Mouse (Mus musculus) hindbrain, embryonic 12.5 days (tissue): ENCODE measurements around the gene Palm2. TPM values are rescaled to one million over a fixed set of nuclear protein-coding genes. Genes with fewer than 3 reads are reported as not detected.

Source experiments
- ATAC-seq: fragments of 200-750 bp; cut with Nextera tagmentation; 2 replicates; pipeline ENCODE4 v1.8.0; 2017; ENCODE audit warnings: moderate TSS enrichment; ENCODE audit not compliant: low FRiP score
- H3K27ac ChIP-seq: fragments of 300-500 bp; sonication (generic); 2 replicates; pipeline ENCODE4 v1.5.1; 2016; ENCODE audit warnings: mild to moderate bottlenecking
- H3K27me3 ChIP-seq: fragments of 300-500 bp; sonication (generic); 2 replicates; pipeline ENCODE4 v1.6.1; 2016; ENCODE audit warnings: mild to moderate bottlenecking
- H3K36me3 ChIP-seq: fragments of 300-500 bp; sonication (generic); 2 replicates; pipeline ENCODE4 v1.6.1; 2016; ENCODE audit warnings: mild to moderate bottlenecking
- H3K4me1 ChIP-seq: fragments of 300-500 bp; sonication (generic); 2 replicates; pipeline ENCODE4 v1.6.1; 2016
- H3K4me2 ChIP-seq: fragments of 300-500 bp; sonication (generic); replicated peaks from 2 replicates; pipeline ENCODE4 v1.6.1; 2016; ENCODE audit warnings: mild to moderate bottlenecking
- H3K4me3 ChIP-seq: fragments of 300-500 bp; sonication (generic); 2 replicates; pipeline ENCODE4 v1.5.1; 2016; ENCODE audit warnings: mild to moderate bottlenecking
- H3K9ac ChIP-seq: fragments of 300-500 bp; sonication (generic); 2 replicates; pipeline ENCODE4 v1.6.1; 2016; ENCODE audit warnings: mild to moderate bottlenecking, moderate library complexity
- H3K9me3 ChIP-seq: fragments of 300-500 bp; sonication (generic); replicated peaks from 2 replicates; pipeline ENCODE4 v1.6.1; 2016; ENCODE audit warnings: mild to moderate bottlenecking
- WGBS: fragments of 180-500 bp; shearing (Covaris S2); methylation state at CpG from one replicate; pipeline ENCODE4 v1.1.7; 2016; 5-methylcytosine and 5-hydroxymethylcytosine counted together
- polyA plus RNA-seq: library from polyadenylated mRNA; unstranded; fragments of >200 nt; fragmentation: Nextera tagmentation; extraction: Ambion mirVana; gene quantifications from 2 replicates; pipeline ENCODE4 v1.2.1, GENCODE M21; 2016

Gene Palm2
- polyA plus RNA-seq, 1 experiment from 2014 or later: 6.0 TPM

GRCm38 (mm10) chr4:57730801-57731598, 297.0 kb downstream of the Palm2 start:
- no peaks in the 10 kb centered on the region for H3K4me1 ChIP-seq
- H3K27ac ChIP-seq: no peak overlapping the region
- no peak overlapping the region for H3K4me3 ChIP-seq
- 80% methylated on average over 11 of the region's 11 CpGs for WGBS
- no peaks in the 10 kb centered on the region for H3K27me3 ChIP-seq
- H3K36me3 ChIP-seq: no peaks in the 10 kb centered on the region
- no peaks in the 10 kb centered on the region for H3K9me3 ChIP-seq
- H3K4me2 ChIP-seq: no peak overlapping the region
- H3K9ac ChIP-seq: no peak overlapping the region
- ATAC-seq: no peak

GRCm38 (mm10) chr4:57732351-57732750, 298.3 kb downstream of the Palm2 start:
- H3K4me3 ChIP-seq: no peak overlapping the region
- H3K27me3 ChIP-seq: no peaks in the 10 kb centered on the region
- no peaks in the 10 kb centered on the region for H3K36me3 ChIP-seq
- H3K27ac ChIP-seq: no peak overlapping the region
- no peaks in the 10 kb centered on the region for H3K4me1 ChIP-seq
- 92% methylated on average over 5 of the region's 5 CpGs for WGBS
- H3K9ac ChIP-seq: no peak overlapping the region
- H3K4me2 ChIP-seq: no peak overlapping the region
- no peak for ATAC-seq
- H3K9me3 ChIP-seq: no peaks in the 10 kb centered on the region

- WGBS: 77% methylated on average over 3 of the region's 3 CpGs
- H3K4me2 ChIP-seq: no peak overlapping the region
- H3K27me3 ChIP-seq: no peaks in the 10 kb centered on the region
Measured at GRCm38 (mm10) chr4:57733445-57733844, 299.4 kb downstream of the Palm2 start.

GRCm38 (mm10) chr4:57735426-57735825, 301.4 kb downstream of the Palm2 start:
- no peak overlapping the region for H3K4me2 ChIP-seq
- H3K9ac ChIP-seq: no peak overlapping the region
- no peak overlapping the region for H3K27ac ChIP-seq
- H3K27me3 ChIP-seq: no peaks in the 10 kb centered on the region
- H3K36me3 ChIP-seq: no peaks in the 10 kb centered on the region
- no peaks in the 10 kb centered on the region; the same call in 1 of the 2 replicates for H3K4me1 ChIP-seq
- WGBS: 87% methylated on average over 5 of the region's 5 CpGs
- ATAC-seq: no peak
- H3K9me3 ChIP-seq: no peaks in the 10 kb centered on the region
- H3K4me3 ChIP-seq: no peak overlapping the region

More at GRCm38 (mm10) chr4:57733445-57733844, 299.4 kb downstream of the Palm2 start:
- ATAC-seq: no peak
- no peak overlapping the region for H3K27ac ChIP-seq
- H3K9me3 ChIP-seq: no peaks in the 10 kb centered on the region
- no peaks in the 10 kb centered on the region for H3K4me1 ChIP-seq
- no peak overlapping the region for H3K4me3 ChIP-seq
- no peak overlapping the region for H3K9ac ChIP-seq
- H3K36me3 ChIP-seq: no peaks in the 10 kb centered on the region

- no peak overlapping the region for H3K4me3 ChIP-seq
- no peak overlapping the region for H3K9ac ChIP-seq
- no peak overlapping the region for H3K4me2 ChIP-seq
- H3K27me3 ChIP-seq: no peaks in the 10 kb centered on the region
- no peak overlapping the region for H3K27ac ChIP-seq
- H3K9me3 ChIP-seq: no peaks in the 10 kb centered on the region
- 37% methylated on average over 8 of the region's 8 CpGs for WGBS
- no peaks in the 10 kb centered on the region; the same call in 1 of the 2 replicates for H3K4me1 ChIP-seq
- no peaks in the 10 kb centered on the region for H3K36me3 ChIP-seq
- no peak for ATAC-seq
Measured at GRCm38 (mm10) chr4:57738856-57739552, 305.0 kb downstream of the Palm2 start.

GRCm38 (mm10) chr4:57743325-57743929, 309.4 kb downstream of the Palm2 start:
- Histone ChIP-seq H3K4me1 (peaks cover 4% of the 10 kb centered on the region; the same call in 1 of the 2 replicates), H3K9ac (no peak overlapping the region), H3K9me3 (no peaks in the 10 kb centered on the region), H3K36me3 (no peaks in the 10 kb centered on the region), H3K27ac (no peak overlapping the region), H3K4me2 (no peak overlapping the region), H3K27me3 (no peaks in the 10 kb centered on the region), H3K4me3 (no peak overlapping the region)
- no peak for ATAC-seq
- 80% methylated on average over 11 of the region's 11 CpGs for WGBS

- H3K27ac ChIP-seq: no peak overlapping the region
- 67% methylated on average over 4 of the region's 4 CpGs for WGBS
Measured at GRCm38 (mm10) chr4:57750651-57751050, 316.6 kb downstream of the Palm2 start.

GRCm38 (mm10) chr4:57751054-57751453, 317.0 kb downstream of the Palm2 start:
- Histone ChIP-seq H3K36me3 (no peaks in the 10 kb centered on the region), H3K27me3 (no peaks in the 10 kb centered on the region), H3K4me3 (no peak overlapping the region), H3K9ac (no peak overlapping the region), H3K27ac (no peak overlapping the region), H3K9me3 (no peaks in the 10 kb centered on the region), H3K4me1 (peaks cover 4% of the 10 kb centered on the region; the same call in 1 of the 2 replicates), H3K4me2 (no peak overlapping the region)
- 70% methylated on average over 4 of the region's 4 CpGs for WGBS
- no peak for ATAC-seq

More at GRCm38 (mm10) chr4:57750651-57751050, 316.6 kb downstream of the Palm2 start:
- H3K9me3 ChIP-seq: no peaks in the 10 kb centered on the region
- H3K4me3 ChIP-seq: no peak overlapping the region
- ATAC-seq: no peak
- H3K27me3 ChIP-seq: no peaks in the 10 kb centered on the region
- H3K4me1 ChIP-seq: peaks cover 4% of the 10 kb centered on the region; the same call in 1 of the 2 replicates
- H3K36me3 ChIP-seq: no peaks in the 10 kb centered on the region
- no peak overlapping the region for H3K4me2 ChIP-seq
- no peak overlapping the region for H3K9ac ChIP-seq

GRCm38 (mm10) chr4:57751566-57751965, 317.5 kb downstream of the Palm2 start:
- no peaks in the 10 kb centered on the region for H3K36me3 ChIP-seq
- H3K9me3 ChIP-seq: no peaks in the 10 kb centered on the region
- 85% methylated on average over 11 of the region's 11 CpGs for WGBS
- H3K27me3 ChIP-seq: no peaks in the 10 kb centered on the region
- no peak overlapping the region for H3K4me2 ChIP-seq
- no peak overlapping the region for H3K27ac ChIP-seq
- H3K9ac ChIP-seq: no peak overlapping the region
- no peak overlapping the region for H3K4me3 ChIP-seq
- H3K4me1 ChIP-seq: peaks cover 4% of the 10 kb centered on the region; the same call in 1 of the 2 replicates
- ATAC-seq: no peak

GRCm38 (mm10) chr4:57755085-57755484, 321.0 kb downstream of the Palm2 start:
- WGBS: 89% methylated on average over 11 of the region's 11 CpGs
- Histone ChIP-seq H3K9ac (no peak overlapping the region), H3K4me3 (no peak overlapping the region), H3K9me3 (no peaks in the 10 kb centered on the region), H3K27ac (no peak overlapping the region), H3K27me3 (no peaks in the 10 kb centered on the region), H3K36me3 (no peaks in the 10 kb centered on the region), H3K4me1 (0 out of 2 replicates have a peak, but pooled peaks cover 4% of the 10 kb centered on the region), H3K4me2 (no peak overlapping the region)
- ATAC-seq: no peak

GRCm38 (mm10) chr4:57757997-57758396, 323.9 kb downstream of the Palm2 start:
- ATAC-seq: no peak
- Histone ChIP-seq H3K4me2 (no peak overlapping the region), H3K9ac (no peak overlapping the region), H3K4me1 (0 out of 2 replicates have a peak, but pooled peaks cover 8% of the 10 kb centered on the region), H3K36me3 (no peaks in the 10 kb centered on the region), H3K27me3 (no peaks in the 10 kb centered on the region), H3K27ac (no peak overlapping the region), H3K4me3 (no peak overlapping the region), H3K9me3 (no peaks in the 10 kb centered on the region)
- WGBS: 41% methylated on average over 11 of the region's 11 CpGs
